Mouse (Mus musculus) R1 (cell line): ENCODE results near the gene Olfr2.

Source experiments
- DNase-seq: peaks from one replicate; pipeline ENCODE4 v3.0.0-alpha.2; 2018; ENCODE audit warnings: low read depth, low spot score

Olfr2 gene

DNA sequence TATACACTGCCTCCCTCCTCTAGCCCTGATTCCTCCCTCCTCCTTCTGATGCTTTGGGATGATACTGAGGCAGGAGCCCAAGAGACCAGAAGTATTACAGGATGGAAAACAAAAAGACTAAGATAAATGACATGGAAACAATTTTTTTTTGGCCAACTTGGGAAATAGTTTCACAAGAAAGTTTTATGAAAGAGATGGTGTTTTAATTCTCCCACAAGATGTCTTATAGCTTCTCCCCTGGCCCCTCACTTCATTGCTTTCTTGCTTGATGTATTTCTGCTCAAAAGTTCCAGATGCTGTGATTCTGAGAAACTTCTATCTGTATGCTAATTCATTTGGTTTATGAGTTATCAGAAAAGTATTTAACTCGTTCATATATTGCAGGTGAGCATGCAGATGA lies at the start of gene Olfr2:
Gene Olfr2 (minus strand): TSS at position 101 of the 400 bp plus-strand sequence.
- DNase-seq = no peak

DNA sequence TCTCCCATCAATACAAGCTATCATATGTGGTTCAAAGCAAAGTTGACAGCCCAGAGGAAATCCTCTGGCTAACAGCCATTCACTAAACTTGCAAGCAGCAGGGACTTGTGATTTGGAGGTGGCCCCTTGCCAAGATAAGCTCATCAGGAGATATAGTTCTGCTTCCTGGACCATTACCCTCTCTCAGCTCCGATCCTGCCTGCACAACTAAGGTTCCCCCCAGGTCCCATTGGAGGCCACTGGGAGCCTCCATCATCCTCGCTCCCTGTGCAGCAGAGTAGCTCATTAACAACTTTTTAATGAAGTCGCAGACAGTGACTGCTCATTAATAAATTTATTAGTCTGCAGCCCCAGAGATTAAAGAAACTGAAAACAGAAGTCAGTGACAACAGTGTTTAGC lies 41.7 kb upstream of the Olfr2 start:
- DNase-seq = no peak

DNA sequence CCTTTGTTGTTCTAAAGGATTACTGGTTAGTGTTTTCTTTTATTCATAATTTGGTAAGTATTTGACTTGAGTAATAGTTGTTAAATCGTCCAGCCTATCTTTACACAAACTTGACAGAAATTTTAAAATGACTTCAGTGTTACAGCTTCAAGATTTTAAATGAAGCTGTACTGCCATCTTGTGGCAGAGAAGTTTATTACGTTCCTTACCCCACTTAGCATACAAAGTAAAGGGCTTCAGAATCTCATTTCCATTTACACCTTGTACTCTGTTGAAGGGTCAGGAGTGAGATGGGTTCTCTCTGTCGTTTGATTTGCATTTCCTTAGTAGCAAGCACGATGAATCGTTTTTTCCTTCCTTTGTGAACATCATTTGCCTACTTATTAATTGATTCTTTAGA lies 40.0 kb upstream of the Olfr2 start:
- DNase-seq = peak; percentile 62

DNA sequence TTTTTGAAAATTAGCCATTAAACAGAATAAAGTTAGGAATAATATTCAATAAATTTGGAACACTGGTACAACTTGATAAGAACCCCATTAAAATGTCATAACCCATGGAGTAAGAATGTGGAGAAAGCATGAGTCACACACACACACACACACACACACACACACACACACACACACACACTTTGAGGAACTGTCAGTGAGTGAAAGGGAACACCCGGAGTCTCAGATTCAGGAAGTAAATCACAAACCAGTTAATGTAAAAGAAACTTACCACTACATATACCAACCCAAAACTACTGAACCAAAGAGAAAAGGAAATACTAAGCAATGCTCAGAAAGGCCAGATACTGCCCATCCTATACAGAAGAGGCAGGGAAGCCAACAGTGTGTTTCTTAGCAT lies 38.5 kb upstream of the Olfr2 start:
- DNase-seq = no peak

DNA sequence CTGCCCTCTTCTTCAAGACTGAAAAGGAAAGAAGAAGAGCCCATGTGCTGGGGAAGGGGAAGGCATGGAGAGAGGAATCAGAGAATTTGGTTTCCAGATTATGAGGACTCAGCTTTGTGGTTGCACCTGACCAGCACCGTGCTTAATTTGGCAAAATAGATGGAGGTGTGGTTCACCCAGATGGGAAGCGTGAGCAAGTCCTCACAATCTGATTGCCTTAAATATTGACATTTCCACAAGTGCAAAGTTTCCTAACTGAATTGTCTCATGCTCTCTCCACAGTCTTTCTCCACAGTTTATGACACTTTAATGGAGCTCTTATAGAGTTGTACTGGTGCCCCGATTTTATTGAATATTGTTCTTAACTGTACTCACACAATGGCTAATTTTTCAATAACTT lies 37.3 kb upstream of the Olfr2 start:
- DNase-seq = no peak

DNA sequence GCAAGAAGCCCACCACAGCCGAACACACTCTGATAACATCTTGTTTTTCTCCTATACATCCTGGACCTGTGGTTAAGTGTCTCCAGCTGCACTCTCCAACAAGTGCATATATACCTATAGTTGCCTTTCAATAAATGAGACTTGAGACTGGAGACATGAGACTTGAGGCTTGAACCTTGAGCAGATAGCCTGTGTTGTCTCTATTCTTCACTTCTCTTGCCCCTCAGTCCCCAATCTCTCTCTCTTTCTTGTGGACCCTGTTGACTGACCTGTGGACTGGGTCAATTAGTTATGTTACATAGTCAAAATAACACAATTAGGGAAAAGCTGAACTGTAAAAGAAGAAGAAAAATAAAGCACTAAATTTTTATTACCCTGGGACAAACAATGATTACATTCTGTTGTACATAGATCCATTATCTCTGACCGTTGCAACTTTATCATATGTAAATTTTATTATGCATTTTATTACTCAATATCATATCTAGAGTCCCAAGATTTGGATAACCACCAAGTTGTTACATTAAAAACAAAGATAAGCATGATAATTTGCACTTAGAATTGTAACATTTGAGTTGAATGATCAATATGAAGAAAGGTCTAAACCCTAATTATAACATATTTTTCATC lies 34.2 kb upstream of the Olfr2 start:
- DNase-seq = no peak

DNA sequence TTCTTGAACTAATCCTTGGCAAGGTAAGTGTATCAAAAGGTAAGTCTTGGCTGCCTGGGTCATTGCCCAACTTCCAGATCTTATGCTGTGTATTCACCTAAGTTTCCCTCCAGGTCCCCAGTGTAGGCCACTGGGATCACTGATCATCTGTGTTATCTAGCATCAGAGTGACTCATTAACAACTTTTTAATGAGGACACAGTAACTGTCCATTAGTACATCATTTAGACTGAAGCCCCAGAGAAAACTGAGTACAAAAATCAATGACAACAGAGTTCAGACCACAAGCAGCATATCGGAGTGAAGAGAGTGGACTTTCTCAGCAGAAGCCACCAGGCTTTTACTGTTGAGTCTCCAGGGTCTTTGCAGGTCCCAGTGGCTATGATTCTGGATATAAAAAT lies 25.0 kb upstream of the Olfr2 start, which contains the start of gene Olfr713:
Gene Olfr713 (plus strand): TSS at position 301 of the 400 bp plus-strand sequence.
- DNase-seq = no peak

DNA sequence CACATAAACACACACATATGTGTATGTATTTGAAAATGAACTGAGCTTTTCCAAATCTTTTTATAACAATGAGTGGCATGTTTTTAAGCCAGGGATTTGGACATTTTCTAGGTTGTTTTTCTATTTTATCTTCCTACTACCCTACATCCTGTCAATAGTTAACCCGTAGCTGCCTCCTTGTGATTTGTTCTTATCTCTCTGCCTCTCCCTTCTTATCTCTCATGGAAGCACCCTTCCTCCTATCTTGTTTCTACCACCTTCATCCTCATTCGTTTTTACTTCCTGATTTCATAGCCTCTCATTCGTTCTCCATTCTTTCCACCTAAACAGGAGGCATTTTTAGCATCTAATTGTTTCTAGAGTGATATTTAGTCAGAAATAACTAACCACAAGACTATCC lies 1.7 kb downstream of the Olfr2 start:
- DNase-seq = no peak

DNA sequence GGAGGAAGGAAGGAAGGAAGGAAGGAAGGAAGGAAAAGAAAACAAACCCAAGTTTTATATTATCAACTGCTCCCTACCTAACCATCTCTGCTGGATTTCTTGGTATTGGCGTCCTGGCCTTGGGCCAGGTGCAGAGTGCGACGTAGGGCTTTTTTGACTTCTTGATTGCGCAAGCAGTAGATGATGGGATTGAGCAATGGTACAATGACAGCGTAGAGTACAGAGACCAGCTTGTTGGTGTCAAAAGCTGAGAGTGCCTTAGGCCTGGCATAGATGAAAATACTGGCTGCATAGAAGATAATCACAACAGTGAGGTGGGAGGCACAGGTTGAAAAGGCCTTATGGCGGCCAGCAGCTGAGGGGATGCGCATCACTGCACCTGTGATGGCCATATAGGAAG lies 5.1 kb downstream of the Olfr2 start:
- DNase-seq = no peak

DNA sequence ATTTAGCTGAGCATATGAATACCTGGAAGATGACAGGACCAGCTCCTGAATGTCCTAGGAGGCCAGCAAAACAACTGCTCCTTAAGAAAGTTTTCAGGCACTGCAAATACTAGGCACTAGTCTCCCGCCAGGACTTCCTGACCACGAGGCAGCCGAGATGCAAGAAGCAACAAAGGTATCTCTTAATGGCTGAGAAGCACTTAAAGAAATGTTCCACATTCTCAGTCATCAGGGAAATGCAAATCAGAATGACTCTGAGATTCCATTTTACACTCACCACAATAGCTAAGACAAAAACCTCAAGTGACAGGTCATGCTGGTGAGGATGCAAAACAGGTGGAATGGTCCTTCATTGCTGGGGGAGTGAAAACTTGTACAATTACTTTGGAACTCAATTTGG lies 20.6 kb downstream of the Olfr2 start:
- DNase-seq = peak; percentile 54

DNA sequence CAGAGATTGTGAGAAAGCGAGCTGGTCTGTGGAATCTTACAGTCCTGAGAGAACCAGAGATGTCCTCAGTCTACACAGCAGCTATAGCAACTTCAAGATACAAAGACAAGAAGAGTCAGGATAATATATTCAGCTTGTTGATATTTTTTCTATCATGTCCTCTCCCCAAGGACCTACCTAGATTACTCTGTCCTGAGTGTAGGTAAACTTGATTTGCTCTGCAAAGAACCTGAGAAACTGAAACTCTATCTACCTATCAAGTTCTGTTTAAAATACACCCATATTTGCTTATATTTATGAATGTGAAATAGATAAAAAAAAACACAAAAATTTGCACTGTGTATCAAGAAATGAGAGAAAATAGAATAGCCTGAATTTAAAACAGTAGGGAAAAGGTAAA lies 30.5 kb downstream of the Olfr2 start, which contains the start of gene Olfr711:
Gene Olfr711 (minus strand): TSS at position 101 of the 400 bp plus-strand sequence.
- no peak for DNase-seq

DNA sequence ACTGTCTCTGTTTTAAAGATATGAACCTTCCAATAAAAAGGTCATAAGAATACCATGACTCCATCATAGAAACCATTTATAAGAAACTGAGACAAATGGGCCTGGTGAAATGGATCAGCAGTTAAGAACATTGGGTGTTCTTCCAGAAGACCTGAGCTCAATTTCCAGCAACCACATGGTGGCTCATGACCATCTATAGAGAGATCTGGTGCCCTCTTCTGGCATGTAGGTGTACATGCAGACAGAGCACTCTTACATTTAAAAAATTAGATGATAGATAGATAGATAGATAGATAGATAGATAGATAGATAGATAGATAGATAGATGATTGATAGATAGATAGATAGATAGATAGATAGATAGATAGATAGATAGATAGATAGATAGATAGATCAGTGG lies 38.4 kb downstream of the Olfr2 start:
- DNase-seq = peak; percentile 54

DNA sequence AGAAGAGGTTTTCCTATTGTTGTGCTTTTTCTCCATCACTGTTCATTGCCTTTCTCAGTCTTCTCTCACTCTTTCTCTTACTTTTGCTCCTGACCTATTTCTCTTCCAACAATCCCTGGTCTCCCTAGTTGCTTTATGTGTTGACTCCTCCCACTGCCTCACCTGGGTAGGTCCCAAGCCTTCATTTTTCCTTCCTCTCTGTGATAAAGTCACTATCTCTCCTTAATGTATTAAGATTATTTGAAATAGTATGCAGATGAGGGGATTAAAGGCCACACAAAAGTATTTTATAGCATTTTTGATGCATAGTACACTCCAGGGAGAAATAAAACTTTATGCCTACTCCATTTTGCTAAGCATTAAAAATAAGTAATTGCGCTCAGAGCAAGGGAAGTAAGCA lies 42.0 kb downstream of the Olfr2 start, which contains the start of gene Olfr6:
Gene Olfr6 (minus strand): TSS at position 101 of the 400 bp plus-strand sequence.
- DNase-seq = no peak

DNA sequence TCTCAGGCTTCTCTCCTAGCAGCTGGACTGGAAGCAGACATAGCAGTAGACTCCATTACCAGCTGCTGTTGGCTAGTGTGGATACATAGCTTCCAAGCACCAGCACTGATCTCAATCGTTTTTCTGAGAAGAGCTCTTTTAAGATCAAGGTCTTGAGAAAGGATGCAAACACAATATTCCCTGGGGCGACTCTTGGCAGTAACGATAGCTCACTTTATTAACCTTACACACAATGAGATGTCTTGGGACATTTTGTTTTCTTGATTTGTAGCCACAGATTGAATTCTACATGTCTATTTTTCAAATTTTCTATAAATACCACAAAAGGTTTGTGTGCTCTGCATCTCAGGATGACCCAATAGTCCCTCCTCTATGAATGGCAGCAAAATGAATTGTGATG lies 57.7 kb downstream of the Olfr2 start, which contains the start of gene Olfr710:
Gene Olfr710 (minus strand): TSS at position 101 of the 400 bp plus-strand sequence.
- no peak for DNase-seq
